Mouse (Mus musculus) neural tube, embryonic 15.5 days (tissue): ENCODE measurements at regions not wholly inside any gene's neighbourhood (a gene's known extent, or its start where the extent isn't known, plus 50 kb on each side); places are given as distances from the start of the nearest gene placed in this dataset.

Experiments
- ATAC-seq: fragments of 200-750 bp; cut with Nextera tagmentation; 2 replicates; pipeline ENCODE4 v1.8.0; 2017; ENCODE audit warnings: mild to moderate bottlenecking, moderate TSS enrichment, moderate library complexity; ENCODE audit not compliant: low FRiP score
- H3K27ac ChIP-seq: fragments of 300-500 bp; sonication (generic); replicated peaks from 2 replicates; pipeline ENCODE4 v1.5.1; 2015; ENCODE audit warnings: mild to moderate bottlenecking, inconsistent platforms
- H3K27me3 ChIP-seq: fragments of 300-500 bp; sonication (generic); replicated peaks from 2 replicates; pipeline ENCODE4 v1.6.1; 2015; ENCODE audit warnings: inconsistent platforms
- H3K36me3 ChIP-seq: fragments of 300-500 bp; sonication (generic); 2 replicates; pipeline ENCODE4 v1.6.1; 2015; ENCODE audit warnings: inconsistent platforms
- H3K4me1 ChIP-seq: fragments of 300-500 bp; sonication (generic); 2 replicates; pipeline ENCODE4 v1.6.1; 2015; ENCODE audit warnings: inconsistent platforms
- H3K4me2 ChIP-seq: fragments of 300-500 bp; sonication (generic); 2 replicates; pipeline ENCODE4 v1.6.1; 2015; ENCODE audit warnings: inconsistent platforms, mild to moderate bottlenecking, moderate library complexity
- H3K4me3 ChIP-seq: fragments of 300-500 bp; sonication (generic); replicated peaks from 2 replicates; pipeline ENCODE4 v1.5.1; 2015; ENCODE audit warnings: mild to moderate bottlenecking, inconsistent platforms
- H3K9ac ChIP-seq: fragments of 300-500 bp; sonication (generic); replicated peaks from 2 replicates; pipeline ENCODE4 v1.6.1; 2015; ENCODE audit warnings: mild to moderate bottlenecking, inconsistent platforms
- H3K9me3 ChIP-seq: fragments of 300-500 bp; sonication (generic); replicated peaks from 2 replicates; pipeline ENCODE4 v1.6.1; 2016; ENCODE audit warnings: inconsistent platforms
- WGBS: fragments of 180-500 bp; shearing (Covaris S2); methylation state at CpG from one replicate; pipeline ENCODE4 v1.1.7; 2015; ENCODE audit warnings: mixed read lengths; 5-methylcytosine and 5-hydroxymethylcytosine counted together

DNA sequence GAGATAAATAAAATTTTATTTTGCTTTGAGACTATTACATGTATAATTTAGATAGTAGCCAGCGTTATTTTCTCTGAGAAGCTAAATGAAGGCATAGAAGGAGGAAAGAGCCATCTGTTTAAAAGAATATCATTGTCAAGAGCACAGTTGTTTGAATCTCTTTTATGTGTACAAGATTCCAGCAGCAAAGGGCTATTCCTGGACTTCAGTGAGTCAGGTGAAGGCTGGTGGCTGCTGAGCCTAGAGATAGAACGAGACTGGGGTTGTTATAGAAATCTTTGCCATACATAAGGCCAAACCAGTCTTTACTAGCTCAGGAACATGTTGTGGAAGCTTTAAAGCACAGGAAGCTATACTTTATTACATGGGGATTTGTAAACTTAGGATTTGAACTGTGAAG, 261.6 kb downstream of the Adcyap1 start:
- no peak overlapping the region for H3K9ac ChIP-seq
- ATAC-seq: no peak
- WGBS: 89% methylated on average over 2 of the region's 2 CpGs
- no peaks in the 10 kb centered on the region for H3K36me3 ChIP-seq
- H3K27me3 ChIP-seq: no peaks in the 10 kb centered on the region
- H3K4me2 ChIP-seq: no peak overlapping the region
- H3K4me1 ChIP-seq: no peaks in the 10 kb centered on the region
- no peak overlapping the region for H3K27ac ChIP-seq
- H3K4me3 ChIP-seq: no peak overlapping the region
- no peaks in the 10 kb centered on the region for H3K9me3 ChIP-seq

DNA sequence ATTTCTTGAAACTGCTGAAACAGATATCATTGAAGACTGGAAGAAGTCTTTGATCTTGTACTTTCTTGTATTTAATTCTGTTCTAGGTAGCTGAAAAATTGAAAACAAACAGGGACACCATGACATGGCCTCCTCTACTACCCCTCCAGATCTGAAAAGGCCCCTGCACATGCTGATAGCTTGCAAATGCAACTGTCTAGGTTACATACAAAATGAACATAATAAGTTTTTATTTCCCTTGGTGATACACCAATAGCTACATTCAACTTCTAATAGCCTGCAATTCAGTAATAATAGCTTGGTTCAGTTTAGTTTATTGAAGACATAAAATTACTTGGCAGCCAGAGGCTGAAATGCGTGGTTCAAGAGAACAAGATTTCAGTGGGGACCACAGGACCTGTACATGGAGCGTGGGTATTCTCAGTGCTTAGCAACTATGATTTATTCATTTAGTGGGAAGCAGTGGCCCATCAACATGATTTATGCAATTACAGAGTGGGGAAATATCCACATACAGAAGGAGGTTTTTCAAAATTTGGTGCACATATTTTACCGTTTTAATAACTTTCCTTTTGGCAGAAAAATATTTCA, 264.9 kb downstream of the Adcyap1 start:
- H3K4me3 ChIP-seq: no peak overlapping the region
- no peak overlapping the region for H3K27ac ChIP-seq
- ATAC-seq: peak; percentile 86
- no peak overlapping the region for H3K9ac ChIP-seq
- H3K27me3 ChIP-seq: no peaks in the 10 kb centered on the region
- H3K4me2 ChIP-seq: no peak overlapping the region
- H3K9me3 ChIP-seq: no peaks in the 10 kb centered on the region
- H3K4me1 ChIP-seq: no peaks in the 10 kb centered on the region
- H3K36me3 ChIP-seq: no peaks in the 10 kb centered on the region
- WGBS: 54% methylated on average over 3 of the region's 3 CpGs

DNA sequence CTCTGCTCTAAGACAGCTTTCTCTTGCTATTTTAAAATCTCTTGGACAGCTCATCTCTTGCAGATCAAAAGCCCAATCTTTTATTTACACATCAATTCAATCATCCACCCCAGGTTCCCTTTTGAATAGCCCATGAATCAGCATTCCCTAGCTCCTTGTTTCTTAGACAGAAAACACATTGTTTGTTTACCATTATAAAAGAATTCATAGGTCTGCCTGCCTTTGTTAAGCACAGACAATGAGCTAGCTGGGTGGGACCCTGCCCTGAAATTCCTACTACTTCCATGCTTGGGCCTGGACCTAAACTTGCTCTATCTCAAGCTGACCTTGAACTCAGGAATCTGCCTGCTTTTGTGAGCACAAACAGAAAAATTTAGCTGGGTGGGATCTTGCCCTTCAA, 283.6 kb downstream of the Adcyap1 start:
- Histone ChIP-seq H3K36me3 (no peaks in the 10 kb centered on the region), H3K9me3 (no peaks in the 10 kb centered on the region), H3K4me3 (no peak overlapping the region), H3K4me2 (no peak overlapping the region), H3K4me1 (no peaks in the 10 kb centered on the region), H3K27me3 (no peaks in the 10 kb centered on the region), H3K27ac (no peak overlapping the region), H3K9ac (no peak overlapping the region)
- no peak for ATAC-seq

DNA sequence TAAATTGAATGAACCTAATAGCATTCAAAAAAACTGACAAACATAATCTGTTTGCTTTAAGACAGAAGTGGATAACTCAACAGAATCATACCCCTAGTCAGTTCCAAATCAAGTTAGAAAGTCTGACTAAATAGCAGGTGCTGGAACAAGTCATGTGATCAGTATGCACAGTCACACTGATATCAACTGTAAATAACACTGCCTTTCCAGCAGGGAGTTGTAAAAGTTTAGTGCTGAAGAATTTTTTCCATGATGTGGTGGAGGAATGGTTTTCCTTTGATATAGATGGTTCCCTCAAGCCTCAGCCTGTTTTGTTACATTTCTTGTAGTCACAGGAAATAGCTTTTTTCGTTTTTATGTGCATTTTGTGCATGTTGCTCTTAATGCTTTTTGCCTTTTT, 285.7 kb downstream of the Adcyap1 start:
- Histone ChIP-seq H3K4me3 (no peak overlapping the region), H3K27me3 (no peaks in the 10 kb centered on the region), H3K9ac (no peak overlapping the region), H3K9me3 (no peaks in the 10 kb centered on the region), H3K4me1 (no peaks in the 10 kb centered on the region), H3K4me2 (no peak overlapping the region), H3K36me3 (no peaks in the 10 kb centered on the region), H3K27ac (no peak overlapping the region)
- 55% methylated on average over 1 of the region's 1 CpGs for WGBS
- no peak for ATAC-seq

DNA sequence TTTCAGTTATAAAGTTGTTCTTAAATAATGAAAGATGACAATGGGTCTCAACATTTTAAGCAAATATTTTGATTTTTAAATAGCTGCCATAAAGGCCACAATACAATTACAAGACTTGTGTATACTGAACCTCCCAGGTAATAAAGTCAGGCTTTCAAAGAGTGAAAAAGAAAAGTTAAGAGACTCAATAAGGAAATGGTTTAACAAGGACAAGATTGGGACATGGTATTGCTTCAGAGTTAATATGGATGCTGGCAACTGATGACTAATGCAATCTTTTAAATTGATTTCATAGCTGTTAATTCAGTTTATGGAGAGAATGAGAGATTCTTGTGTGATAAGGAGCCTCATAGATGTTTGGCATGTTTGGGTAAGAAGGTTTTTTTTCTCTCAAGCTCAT, 287.6 kb downstream of the Adcyap1 start:
- Histone ChIP-seq H3K9ac (no peak overlapping the region), H3K4me1 (no peaks in the 10 kb centered on the region), H3K27ac (no peak overlapping the region), H3K9me3 (no peaks in the 10 kb centered on the region), H3K36me3 (no peaks in the 10 kb centered on the region), H3K4me3 (no peak overlapping the region), H3K4me2 (no peak overlapping the region), H3K27me3 (no peaks in the 10 kb centered on the region)
- no peak for ATAC-seq

DNA sequence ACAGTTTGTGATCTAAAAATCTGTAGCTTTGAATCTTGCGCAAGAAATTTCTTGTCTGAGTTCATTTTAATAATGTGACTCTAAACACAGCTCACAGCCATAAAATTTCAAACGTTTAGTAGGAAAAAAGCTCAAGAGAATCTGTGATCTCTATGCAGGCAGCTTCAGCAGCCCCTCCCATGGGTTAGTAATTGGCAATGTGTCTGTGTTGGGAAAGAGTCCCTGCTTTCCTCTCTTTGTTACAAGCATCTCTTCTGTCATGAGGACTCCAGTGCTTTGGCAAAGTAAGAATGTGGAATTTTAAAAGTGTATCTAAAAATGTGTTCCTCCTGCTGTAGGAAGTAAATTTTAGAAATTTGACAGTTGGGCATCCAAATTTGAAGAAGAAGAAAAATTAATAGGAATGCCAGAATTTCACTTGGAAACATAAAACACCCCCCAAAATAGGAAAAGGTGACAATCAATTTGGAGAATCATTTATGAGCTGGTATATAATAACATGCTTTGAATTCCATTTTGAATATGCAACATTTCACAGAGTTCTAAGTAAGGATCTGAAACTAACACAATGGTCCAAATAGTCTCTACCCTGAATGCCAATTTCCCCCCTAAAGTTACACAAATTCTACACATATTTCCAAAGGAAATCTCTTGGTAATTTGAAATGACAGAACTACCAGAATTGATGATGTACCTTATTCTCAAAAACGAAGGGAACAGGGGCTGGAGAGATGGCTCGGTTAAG, 291.3 kb downstream of the Adcyap1 start:
- 67% methylated on average over 4 of the region's 4 CpGs for WGBS
- H3K27ac ChIP-seq: no peak overlapping the region
- no peaks in the 10 kb centered on the region for H3K9me3 ChIP-seq
- no peak overlapping the region for H3K9ac ChIP-seq
- no peak overlapping the region for H3K4me3 ChIP-seq
- no peaks in the 10 kb centered on the region for H3K36me3 ChIP-seq
- no peaks in the 10 kb centered on the region for H3K27me3 ChIP-seq
- no peaks in the 10 kb centered on the region for H3K4me1 ChIP-seq
- ATAC-seq: no peak
- H3K4me2 ChIP-seq: no peak overlapping the region

DNA sequence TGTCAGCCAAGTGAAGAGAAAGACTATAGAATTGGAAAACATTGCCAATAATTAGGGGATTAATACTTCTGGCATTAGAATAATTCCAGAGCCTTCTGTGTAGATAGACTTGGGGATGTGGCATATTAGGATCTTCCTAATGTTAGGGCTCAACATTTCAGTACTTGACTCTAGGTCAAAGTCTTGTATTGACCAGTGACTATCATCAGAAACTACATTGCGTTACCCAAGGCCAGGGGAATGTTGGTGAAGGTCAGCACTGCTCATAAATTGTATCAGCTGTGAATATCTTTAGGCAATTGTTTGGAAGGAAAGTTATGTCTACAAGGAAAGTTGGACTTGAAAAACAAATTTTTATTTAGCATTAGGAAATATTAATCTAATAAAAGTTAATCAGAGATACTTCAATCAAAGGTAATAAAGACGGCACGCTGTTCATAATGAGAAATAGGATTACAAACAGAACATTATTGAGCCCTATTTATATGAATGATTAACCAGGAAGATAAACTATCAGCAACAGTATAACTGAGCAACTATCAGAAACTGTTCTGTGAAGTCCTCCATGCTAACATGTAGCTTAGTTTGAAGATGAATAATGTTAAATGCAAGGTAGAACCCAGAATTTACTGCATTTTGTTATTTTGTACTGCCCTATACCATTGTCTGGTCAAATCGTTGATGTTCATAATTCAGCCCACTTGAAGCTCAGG, 310.2 kb downstream of the Adcyap1 start:
- H3K9ac ChIP-seq: no peak overlapping the region
- H3K27ac ChIP-seq: no peak overlapping the region
- 86% methylated on average over 4 of the region's 4 CpGs for WGBS
- no peaks in the 10 kb centered on the region for H3K27me3 ChIP-seq
- no peaks in the 10 kb centered on the region for H3K4me1 ChIP-seq
- no peak overlapping the region for H3K4me2 ChIP-seq
- no peak overlapping the region for H3K4me3 ChIP-seq
- ATAC-seq: no peak
- H3K9me3 ChIP-seq: no peaks in the 10 kb centered on the region
- no peaks in the 10 kb centered on the region for H3K36me3 ChIP-seq

DNA sequence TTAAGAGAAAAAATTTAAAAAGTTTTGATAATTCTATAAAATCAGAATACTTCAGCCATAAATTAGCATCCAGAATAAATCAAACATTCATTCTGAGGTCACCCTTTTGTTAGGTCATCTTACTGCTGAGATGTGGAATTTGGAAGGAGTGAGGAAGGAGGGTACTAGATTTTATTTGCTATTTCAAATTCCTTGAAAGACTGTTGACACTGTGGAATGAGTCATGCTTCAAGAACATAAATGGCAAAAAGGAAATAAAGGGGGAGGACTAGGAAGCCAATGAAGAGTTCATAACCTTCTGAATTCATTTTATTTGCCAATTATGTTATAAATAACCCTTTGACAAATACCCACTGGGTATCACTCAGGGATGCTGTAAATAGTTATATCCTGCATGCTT, 324.6 kb downstream of the Adcyap1 start:
- Histone ChIP-seq H3K4me3 (no peak overlapping the region), H3K4me2 (no peak overlapping the region), H3K27me3 (no peaks in the 10 kb centered on the region), H3K36me3 (no peaks in the 10 kb centered on the region), H3K9ac (no peak overlapping the region), H3K27ac (no peak overlapping the region), H3K4me1 (no peaks in the 10 kb centered on the region), H3K9me3 (no peaks in the 10 kb centered on the region)
- no peak for ATAC-seq

DNA sequence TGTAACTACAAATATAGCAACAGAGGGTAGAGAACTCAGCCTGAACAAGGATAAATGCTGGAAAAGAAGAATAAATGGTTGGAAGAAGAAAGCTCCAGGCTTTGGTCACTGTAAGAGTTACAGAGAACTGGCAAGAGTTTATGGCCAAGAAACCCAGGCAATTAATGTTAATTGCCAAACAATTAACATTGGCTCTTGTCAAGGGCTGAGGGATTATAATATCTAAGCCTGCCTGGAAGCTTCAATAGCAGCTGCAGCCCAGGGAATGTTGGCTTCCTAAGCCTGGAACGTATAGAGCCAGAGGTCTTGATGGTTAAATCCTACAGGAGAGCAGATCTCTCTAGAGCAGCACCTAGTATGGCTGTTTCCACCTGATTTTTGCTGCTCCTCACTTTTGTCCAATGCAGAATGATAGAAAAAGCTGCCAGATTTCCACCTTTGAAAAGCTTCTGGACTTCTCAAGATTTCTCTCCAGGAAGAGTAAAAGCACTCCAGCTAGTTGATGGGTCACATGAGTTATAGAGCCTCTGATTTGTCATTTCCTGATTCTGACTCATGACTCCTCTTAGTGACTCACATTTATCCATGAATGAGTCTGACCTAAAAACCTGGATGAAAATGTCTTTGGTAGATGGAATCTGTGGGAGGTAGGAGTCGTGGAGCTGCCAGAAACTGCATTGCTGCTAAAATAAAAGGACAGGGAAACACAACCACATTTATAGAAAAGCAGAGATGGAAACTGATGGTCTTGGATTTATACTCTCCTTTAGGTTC, 327.2 kb downstream of the Adcyap1 start:
- Histone ChIP-seq H3K27ac (no peak overlapping the region), H3K9ac (no peak overlapping the region), H3K4me1 (no peaks in the 10 kb centered on the region), H3K9me3 (no peaks in the 10 kb centered on the region), H3K4me3 (no peak overlapping the region), H3K27me3 (no peaks in the 10 kb centered on the region), H3K36me3 (no peaks in the 10 kb centered on the region), H3K4me2 (no peak overlapping the region)
- WGBS: 55% methylated on average over 2 of the region's 2 CpGs
- no peak for ATAC-seq

DNA sequence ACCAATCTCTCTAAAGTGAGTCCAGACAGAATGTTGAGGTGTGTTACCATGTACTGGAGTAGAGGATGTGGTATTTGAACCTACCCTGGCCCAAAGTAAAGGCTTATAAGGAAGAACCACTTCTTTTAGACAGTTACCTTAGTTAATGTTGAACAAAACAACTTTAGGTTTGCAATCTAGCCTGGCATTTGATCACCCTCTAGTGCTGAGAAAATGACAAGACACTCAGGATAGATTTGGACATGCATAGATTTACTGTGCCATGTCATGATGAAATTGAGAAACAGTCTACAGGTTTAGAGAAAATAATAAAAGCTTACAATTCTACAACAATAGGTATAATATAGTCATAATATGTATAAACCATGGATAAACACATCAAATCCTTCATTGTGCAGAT, 333.7 kb downstream of the Adcyap1 start:
- no peaks in the 10 kb centered on the region for H3K4me1 ChIP-seq
- ATAC-seq: no peak
- no peak overlapping the region for H3K4me3 ChIP-seq
- no peak overlapping the region for H3K27ac ChIP-seq
- H3K27me3 ChIP-seq: no peaks in the 10 kb centered on the region
- H3K4me2 ChIP-seq: no peak overlapping the region
- no peaks in the 10 kb centered on the region for H3K36me3 ChIP-seq
- H3K9ac ChIP-seq: no peak overlapping the region
- H3K9me3 ChIP-seq: no peaks in the 10 kb centered on the region

DNA sequence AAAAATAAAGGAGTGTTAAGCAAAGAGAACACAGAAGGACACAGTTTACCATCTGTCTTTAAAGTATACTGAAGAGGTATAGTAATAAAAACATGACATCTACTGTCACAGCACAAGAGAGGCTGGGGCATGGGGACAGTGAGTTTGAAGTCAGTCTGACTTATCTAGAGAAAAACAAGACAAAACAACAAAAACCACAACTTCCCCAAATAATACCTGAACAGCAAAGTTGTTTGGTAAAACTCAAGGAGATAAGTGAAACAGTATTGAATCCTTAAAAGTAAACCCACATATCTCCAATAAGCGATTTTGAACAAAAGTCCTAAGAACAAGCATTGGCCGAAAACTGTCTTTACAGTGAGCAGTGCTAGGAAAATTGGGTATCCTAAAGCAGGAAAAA, 336.1 kb downstream of the Adcyap1 start:
- no peaks in the 10 kb centered on the region for H3K9me3 ChIP-seq
- H3K9ac ChIP-seq: no peak overlapping the region
- WGBS: 96% methylated on average over 2 of the region's 2 CpGs
- no peak overlapping the region for H3K4me2 ChIP-seq
- no peak overlapping the region for H3K27ac ChIP-seq
- H3K4me1 ChIP-seq: no peaks in the 10 kb centered on the region
- H3K4me3 ChIP-seq: no peak overlapping the region
- no peaks in the 10 kb centered on the region for H3K27me3 ChIP-seq
- H3K36me3 ChIP-seq: no peaks in the 10 kb centered on the region
- no peak for ATAC-seq

DNA sequence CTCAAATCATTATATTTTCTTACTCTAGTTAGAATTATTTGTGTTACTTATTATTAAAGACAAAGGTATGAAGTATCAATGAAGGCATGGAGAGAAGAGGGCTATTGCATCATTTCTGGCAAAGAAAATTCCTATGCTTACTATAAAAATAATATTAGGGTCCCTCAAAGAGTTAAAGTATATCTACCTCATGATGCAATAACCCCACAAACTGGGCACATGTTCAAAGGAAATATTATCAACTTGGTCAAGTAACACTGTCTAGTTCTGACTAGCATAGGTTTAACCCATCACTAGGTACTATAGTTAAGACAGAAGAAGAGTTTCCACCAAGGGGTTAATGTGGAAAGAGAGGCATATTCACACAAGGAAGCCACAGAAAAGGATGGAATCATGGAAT, 336.9 kb downstream of the Adcyap1 start:
- H3K9ac ChIP-seq: no peak overlapping the region
- H3K27me3 ChIP-seq: no peaks in the 10 kb centered on the region
- H3K9me3 ChIP-seq: no peaks in the 10 kb centered on the region
- H3K4me3 ChIP-seq: no peak overlapping the region
- no peak overlapping the region for H3K27ac ChIP-seq
- no peaks in the 10 kb centered on the region for H3K4me1 ChIP-seq
- no peak for ATAC-seq
- no peaks in the 10 kb centered on the region for H3K36me3 ChIP-seq
- no peak overlapping the region for H3K4me2 ChIP-seq
